Mouse (Mus musculus) kidney, postnatal 4 days (tissue): Measurements from ENCODE around the gene Chmp4b.
A peak's percentile ranks its signal among the peaks of the same experiment; 100 is the strongest.

Experiments
- DNase-seq, 2 experiments: peaks; one replicate each; pipeline ENCODE4 v3.0.0; 2021; ENCODE audit warnings: mixed read lengths in 2 of 2

Gene Chmp4b

DNA sequence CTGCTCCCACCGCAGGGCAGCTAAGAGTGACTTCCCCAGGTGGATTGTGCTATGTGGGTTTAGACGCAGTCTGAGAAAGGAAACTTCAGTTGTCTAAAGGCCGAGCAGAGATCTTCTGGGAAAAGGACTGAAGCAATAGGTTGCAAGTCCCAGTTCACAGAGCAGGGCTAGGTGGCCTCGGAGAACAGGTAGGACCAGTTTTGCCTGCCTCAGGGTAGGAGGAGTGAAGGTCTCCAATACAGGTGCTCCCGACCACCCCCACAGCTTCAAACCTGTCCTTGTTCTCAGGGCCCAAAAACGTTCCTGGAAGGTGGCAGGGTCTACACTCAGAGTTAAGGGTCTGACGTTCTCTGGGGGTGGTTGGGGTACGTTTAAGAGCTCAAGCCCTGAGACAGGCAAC is at the start of gene Chmp4b:
Gene Chmp4b, plus strand, starts transcription at position 343 of the 400 bp plus-strand sequence.
- peak; percentile 70 to 79 for DNase-seq

DNA sequence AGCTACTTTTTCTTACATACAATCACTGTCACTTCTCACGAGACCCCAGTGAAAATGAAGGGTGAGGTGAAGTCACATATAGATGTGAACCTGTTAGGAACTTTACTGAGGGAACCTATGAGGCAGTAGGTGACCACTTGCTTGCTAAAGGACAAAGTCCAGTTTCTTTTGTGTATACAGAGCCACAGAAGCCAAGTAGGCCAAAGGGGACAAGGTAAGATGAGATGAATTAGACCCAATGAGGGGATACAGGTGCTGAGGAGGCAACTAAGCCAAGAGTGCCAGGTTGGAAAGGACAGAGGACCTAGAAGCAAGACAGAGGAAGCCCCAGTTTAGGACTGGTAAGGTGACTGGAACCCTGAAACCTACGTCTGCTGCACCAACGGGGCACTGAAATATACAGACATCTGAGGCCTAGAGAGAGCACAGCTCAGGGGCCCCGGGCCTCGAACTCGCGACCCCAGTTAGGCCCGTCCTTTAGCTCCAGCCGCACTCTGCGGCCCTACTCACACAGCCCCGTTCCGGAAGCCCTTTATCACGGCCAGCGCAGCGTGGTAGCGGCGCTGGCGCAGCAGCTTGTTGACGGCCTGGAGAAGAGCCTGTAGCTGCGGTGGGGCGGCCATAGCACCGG is 48.4 kb upstream of the Chmp4b start:
- no peak for DNase-seq

DNA sequence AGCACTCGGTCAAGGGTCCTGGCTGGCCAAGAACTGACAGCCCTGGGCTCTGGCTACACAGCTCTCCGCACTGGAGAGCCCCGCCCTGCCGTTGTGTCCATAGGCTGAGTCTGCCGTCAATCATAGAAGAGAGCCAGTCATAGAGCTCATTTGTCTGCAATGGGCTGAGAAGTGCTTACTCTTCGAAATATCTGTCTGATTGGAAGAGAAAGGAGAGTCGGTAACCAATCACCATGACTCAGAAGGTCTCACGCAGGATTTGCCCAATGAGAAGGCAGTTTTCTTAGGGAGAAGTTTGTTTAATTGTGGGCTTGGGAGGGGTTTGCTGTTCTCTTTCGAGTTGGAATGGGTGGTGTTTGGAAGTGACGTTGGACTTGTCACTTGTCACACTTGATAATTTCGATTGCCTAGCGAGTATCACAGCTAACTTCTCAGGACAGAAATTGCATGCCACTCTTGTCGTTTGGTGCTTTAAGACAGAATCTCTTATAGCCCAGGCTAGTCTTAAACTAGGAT is 47.8 kb upstream of the Chmp4b start, which contains the start of gene Pxmp4:
Gene Pxmp4, minus strand, starts transcription at position 71 of the 516 bp plus-strand sequence.
- DNase-seq = peak; percentile 99

DNA sequence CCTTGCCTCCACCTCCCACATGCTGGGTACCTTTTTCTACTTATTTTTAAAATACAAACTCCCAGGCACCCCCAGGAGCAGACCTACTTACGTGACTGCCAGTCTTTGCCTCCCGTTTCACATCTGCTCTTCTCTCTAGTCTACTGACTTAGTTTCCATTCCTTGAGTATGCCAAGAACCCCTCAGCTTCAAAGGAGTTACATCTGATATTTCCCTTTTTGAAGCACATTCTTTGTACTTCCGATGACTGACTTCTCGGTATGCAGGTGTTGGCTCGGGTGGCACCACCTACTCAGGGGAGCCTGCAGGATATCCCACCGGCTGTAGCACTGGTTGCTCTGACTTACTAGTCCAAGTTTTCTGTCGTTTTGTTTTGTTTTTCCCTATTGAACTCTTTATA is 47.3 kb upstream of the Chmp4b start:
- DNase-seq = no peak

DNA sequence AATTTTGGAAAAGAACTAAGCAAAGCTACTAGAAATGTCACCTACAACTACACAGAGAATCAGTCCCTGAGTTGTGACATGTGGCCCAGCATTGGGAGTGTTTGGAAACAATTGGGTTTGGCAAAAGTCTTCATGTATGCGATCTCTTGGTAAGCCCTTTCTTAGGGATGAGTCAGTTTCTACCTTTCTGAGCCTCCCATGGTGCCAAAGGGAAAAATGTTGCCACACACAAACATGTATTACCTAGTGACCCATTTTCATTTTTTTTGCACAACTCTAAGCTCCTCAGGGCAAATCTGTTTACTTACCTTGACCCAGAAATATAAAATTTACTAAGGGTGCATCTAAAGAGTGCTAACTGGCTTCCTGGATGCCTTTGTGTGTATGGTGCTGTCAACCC is 44.5 kb upstream of the Chmp4b start:
- DNase-seq = no peak

DNA sequence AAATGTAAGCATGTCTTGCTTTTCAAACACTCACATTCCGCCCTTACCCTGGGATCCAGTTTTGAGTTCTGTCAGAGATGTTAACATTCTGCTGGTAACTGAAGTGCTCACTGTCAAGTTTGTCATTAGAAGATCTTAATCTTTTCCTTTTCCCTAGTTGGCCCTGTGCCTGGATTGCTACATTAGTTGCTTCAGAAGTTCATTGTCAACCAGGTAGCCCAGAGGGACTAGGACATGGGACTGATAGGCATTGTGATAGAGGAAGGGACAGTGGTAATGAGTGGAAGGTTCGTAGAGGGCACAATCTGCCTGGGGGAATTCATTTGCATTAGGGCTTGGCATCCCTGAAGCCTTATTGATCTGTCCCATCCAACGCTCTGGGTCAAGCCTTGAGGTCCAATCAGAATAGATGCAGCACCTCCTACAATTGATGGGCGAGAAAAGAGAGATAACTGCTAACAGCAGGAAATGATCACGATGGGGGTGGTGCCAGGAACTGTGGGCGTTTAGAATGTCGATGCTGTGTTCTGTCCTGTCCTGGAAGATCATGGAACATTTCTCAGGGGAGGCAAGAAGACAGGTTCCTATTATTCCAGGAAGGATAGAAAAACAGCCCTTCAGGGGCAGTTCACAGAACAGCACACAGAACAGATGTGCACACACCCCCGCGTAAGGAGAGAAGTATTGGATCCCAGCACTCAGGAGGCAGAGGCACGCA is 42.3 kb upstream of the Chmp4b start:
- DNase-seq = no peak

DNA sequence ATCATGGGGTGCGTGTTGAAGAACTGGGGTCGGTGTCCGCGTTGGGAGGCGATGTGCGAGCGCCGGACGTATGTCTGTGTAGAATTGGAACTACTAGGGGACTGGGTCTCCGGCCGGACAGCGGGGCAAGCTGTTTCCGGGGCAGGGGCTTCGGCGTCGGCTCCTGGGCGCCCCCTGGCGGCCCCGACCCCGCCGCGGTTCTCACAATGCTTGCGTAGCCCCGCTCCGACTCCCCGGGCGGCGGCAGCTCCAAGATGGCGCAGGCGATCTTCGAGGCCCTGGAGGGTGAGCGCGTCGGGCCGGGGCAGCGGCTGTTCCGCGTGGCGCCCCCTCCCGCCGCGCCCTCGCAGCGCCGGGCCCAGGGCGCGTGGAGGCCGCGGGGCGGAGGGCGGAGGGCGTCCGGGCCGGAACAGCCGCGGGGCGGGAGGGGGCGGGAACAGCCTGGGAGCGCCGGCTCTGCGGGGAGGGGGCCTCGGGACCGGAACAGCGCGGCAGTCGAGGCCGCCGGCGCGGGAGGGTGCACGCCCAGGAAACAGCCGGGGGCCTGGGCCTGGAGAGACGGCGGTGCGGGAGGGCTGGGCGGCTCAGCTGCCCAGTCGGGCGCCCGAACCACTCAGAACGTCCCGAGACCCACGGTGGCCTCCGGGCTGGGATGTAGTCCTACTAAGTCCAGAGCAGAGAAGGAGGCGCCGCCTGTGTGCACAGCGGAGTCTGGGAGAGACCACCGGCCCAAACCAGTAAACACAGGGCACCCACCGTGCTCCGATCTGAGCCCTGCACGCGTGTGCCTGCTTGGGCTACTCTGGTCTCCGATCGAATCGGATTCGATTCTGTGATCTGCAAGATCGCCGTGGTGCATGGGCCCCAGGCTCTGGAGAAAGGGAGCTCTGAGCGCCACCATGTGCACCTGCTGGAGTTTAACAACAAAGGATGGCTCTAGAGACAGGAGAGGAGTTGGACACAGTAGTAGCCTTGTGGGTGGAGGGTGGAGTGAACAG is 38.1 kb upstream of the Chmp4b start, which contains the start of the genes Zfp341 and 4930519P11Rik:
Gene Zfp341, plus strand, starts transcription at position 180 of the 998 bp plus-strand sequence.
Gene 4930519P11Rik, minus strand, starts transcription at position 320 of the 998 bp plus-strand sequence.
- DNase-seq = peak; percentile 92 to 96

DNA sequence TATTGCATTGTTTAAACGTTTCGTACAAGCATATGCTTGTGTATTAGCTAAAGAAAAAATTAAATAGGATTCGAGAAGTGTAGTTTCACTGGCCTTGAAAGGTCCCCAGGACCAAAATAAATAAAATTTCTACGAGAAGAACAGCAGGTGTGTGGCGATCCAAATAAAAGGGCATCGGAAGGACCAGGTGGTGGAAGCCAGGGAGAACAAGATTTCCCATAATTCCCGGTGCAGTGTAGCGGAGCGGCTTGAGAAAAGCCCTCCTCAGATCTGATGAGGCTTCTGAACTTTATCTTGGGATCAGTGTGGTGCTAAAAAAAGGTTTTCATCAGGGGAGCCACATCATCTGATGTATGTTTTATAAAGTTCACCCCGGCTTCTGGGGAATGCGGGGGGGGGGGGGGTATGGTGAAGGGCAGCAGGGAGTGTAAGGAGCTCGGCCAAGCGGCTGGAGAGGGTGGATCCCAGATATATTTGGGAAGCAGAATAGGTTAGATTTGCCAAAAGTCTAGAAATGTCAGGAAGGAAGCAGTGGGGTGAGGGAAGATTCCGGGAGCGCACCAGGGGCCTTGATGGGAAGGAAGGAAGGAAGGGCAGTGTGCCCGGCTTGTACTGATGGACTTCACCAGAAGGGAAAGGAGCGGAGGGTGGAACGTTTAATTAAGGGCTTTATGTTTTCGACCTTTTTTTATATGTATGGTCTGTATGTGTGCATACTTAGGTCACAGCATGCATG is 36.5 kb upstream of the Chmp4b start:
- peak in 1 of 2 experiments; percentile 24 for DNase-seq

DNA sequence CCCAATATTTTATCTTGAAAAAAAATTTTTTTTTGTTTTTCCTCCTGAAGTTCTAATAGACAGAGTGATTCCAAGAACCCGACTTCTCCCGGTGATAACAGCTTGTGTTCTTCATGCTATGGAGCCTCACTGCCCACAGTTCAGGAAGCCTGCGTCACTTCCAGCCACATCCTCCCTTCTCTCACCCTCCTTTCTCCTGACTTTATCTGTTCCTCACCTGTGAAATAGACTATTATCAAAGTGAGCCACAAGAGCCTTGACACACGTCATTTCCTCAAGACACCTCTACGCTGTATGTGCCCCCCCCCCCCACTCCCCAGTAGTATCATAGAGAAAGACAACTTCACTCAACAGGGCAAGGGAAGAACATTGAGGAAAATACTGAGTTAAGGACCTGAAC is 35.8 kb upstream of the Chmp4b start:
- DNase-seq = no peak

DNA sequence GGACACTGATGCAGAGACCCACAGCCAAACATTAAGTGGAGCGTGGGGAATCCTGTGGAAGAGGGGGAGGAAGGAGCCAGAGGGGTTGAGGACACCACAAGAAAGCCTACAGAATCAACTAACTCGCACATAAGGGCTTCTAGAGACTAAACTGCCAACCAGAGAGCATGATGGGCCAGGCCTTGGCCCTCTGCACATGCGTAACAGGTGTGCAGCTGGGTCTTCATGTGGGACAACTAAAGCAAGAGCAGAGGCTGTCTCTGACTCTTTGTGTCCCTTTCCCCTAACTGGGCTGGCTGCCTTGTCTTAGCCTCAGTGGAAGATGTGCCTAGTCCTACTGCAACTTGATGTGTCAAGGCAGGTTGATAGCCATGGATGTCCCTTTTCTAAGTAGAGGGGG is 34.4 kb upstream of the Chmp4b start:
- DNase-seq = no peak

DNA sequence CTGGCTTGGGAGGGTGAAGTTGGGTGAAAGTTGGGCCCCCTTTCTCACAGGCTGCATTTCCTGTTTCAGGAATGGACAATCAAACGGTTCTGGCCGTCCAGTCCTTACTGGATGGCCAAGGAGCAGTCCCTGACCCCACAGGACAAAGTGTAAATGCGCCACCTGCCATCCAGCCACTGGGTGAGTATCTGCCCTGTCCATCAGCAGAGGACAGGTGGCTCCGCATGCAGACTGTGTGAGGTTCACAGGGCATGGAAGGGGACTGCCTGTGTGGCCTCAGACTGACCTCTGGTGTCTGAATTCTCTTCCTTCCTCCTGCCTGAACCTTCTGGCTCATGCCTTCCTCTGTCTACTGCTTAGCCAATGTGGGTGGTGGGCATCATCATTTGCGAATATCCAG is 29.8 kb upstream of the Chmp4b start:
- DNase-seq = peak in 1 of 2 experiments; percentile 33

DNA sequence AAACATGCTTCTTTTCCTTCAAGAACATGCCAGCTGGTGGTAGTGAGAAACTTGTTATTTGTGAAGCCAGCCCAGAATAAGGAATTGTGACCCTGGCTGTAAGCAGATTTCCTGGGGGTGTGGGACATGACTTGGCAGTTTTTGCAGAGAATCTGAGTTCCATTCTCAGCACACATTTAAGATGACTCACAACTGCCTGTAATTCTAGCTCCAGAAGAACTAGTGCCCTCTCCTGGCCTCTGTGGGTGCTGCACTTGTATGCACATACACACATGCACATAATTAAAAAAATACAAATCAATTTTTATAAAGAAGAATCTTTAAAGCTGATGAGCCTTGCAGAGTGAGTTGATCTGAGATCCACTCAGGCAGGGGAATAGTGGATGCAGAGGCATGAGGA is 27.4 kb upstream of the Chmp4b start:
- no peak for DNase-seq

DNA sequence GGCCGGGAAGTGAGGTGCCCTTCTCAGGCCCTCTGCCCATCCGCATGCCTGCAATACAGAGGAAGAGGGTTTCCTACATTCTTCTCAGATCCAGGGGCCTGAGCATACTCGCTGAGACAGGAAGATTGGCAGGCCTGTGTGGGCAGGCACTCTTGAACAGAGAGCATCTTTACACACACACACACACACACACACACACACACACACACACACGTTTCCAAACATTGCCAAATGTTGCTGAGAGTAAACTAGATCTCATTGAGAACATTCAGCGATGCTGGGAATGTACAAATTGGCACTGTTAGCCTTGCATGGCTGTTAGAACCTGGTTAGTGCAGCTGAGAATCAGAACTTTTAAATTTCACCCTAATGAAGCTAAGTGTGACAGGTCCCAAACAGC is 21.0 kb upstream of the Chmp4b start:
- no peak for DNase-seq

DNA sequence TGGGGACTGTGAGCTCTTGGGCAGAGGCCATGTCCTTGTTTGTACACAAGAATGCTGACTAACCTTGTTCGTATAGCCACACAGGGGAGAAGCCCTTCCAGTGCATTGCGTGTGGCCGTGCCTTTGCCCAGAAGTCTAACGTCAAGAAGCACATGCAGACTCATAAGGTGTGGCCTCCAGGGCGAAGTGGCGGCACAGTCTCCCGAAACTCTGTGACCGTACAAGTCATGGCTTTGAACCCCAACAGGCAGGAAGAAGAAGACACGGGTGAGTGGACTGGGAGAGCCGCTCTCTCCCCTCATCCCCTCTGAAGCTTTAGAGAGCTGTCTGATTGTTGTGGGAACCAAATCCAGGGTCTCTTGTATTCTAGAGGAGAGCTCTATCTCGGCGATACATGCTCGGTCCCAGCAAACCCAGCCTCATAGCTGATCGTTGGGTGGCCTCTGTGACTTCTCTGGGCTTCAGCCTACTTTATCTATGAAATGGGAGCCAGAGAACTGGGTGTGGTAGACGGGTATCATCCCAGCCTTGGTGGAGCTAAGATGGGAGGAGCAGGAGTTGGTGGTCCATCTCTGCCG is 19.2 kb upstream of the Chmp4b start:
- no peak for DNase-seq

DNA sequence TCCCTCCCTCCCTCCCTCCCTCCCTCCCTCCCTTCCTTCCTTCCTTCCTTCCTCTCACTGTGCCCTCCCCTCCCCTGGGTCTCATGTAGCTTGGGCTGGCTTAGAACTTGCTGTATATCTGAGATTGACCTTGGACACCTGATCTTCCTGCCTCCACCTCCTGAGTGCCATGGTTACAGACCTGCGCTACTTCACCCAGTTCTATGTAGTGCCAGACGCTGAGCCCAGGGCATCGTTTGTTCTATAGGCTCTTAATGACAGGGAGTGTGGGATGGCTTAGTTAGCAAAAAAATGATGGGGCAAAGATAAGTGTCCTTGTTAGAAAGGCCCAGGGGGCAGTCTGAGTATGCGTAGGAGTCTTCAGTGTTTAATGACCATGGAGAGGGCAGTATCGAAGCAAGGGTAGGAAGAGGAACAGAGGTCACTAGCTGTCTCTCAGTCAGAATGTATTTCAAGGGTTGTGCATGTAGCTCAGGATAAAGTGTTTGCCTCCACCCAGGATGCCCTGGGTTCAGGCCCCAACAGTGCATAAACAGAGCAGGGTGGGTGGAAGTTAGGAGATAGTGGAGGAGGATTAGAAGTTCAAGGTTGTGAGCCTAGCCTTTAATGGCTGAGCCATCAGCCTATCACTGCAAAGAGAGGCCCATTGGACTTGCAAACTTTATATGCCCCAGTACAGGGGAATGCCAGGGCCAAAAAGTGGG is 18.3 kb upstream of the Chmp4b start:
- no peak for DNase-seq

DNA sequence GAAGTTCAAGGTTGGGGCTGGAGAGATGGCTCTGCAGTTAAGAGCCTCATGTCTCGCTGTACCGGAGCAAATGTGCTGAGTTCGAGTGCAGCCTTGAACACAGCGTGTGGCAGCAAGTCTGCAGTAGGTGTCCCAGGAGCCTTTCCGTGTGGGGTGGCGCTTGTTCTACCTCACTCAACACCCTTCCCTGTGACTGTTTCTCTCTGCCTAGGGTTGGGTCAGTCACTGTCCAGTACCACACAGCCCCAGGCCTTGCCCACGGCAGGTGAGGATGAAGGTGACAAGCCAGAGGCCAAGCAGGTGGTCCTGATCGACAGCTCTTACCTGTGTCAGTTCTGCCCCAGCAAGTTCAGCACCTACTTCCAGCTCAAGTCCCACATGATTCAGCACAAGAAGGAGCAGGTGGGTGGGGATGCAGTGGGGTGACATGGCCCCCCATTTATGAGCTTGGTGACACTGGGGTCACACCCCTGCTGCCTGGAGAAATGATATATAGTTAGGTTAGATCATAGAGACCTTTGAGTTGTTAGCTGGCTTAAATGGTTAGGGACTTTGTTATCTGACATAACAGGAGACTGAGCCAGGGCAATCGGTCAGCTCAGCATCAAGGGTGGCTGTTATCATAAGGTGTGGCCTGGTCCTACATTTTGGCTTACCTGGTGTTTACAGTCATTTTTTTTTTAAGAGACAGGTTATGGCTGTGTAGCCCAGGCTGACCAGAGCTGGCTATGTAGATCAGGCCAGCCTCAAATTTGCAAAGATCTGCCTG is 17.4 kb upstream of the Chmp4b start:
- no peak for DNase-seq

DNA sequence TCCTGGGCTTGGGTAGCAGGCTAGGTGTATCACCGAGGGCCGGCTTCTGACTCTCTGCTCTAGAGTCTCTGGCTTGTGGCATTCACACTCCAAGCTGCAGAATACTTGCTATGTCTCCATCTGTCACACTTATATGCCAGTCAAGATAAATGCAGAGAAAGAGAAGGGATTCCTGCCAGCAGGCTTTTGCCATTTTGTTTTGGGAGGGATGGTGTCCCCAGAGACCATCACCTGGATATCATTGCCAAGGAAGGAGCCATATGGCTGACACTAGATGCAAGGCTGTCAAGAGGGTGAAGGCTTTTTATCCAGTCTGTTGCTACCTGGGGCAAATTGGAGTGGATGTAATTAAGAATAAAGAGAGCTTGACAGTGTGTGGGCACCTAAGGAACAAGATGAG is 15.7 kb upstream of the Chmp4b start:
- DNase-seq = no peak

DNA sequence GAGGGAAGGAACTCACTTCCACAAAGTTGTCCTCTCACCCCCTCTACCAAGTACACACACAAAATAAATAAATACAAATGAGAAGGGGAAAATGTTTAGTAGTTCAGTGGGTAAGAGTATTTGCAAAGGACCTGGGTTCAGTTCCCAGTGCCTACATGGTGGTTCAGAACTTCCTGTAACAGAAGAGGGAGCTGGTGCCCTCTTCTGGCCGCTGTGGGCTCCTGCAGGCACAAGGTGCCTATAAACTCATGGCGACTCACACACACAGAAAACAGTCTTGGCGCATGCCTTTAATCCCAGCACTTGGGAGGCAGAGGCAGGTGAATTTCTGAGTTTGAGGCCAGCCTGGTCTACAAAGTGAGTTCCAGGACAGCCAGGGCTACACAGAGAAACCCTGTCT is 13.0 kb upstream of the Chmp4b start:
- DNase-seq = no peak

DNA sequence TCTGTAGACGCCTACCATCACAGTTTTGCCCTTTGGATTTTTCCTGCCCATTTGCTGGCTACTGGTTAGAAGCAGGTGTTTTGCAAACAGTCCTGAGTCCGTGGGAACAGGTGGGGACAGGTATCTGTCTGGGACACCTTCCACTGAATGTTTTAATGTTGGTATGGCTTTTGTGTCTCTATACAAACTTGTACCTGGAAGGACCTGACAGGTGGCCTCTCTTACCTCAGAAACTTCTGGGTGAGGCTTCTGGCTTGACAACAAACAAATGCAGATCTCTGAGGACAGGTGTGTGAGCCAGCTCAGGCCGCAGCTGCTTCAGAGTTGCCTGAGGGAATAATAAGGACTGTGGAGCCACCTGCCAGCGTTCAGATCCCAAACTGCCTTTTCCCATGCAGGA is 12.4 kb upstream of the Chmp4b start:
- no peak for DNase-seq

DNA sequence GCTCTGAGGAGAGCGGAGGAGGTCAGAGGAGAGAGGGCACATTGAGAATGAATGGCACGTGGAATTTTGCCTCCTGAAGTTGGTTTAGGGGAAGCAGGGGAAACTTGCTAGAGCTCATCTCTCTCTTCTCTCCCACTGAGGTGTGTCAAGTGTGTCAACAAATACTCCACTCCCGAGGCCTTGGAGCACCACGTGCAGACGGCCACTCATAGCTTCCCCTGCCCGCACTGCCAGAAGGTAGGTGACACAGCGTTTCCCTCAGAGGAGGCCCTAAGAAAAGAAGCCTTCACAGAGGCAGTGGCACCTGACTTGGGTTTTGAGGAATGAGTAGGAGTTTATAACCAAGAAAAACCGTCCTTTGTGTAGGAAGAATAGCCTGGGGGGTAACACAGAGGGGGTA is 10.3 kb upstream of the Chmp4b start:
- DNase-seq = no peak
